Mouse (Mus musculus): ENCODE measurements around the gene Iqschfp.

GRCm38 (mm10) chr3:68477478-68477877 lies 585.4 kb downstream of the Iqschfp start:
- TF ChIP-seq GATA1 (IDR thresholded peaks at IDR 0.05; ENCODE audit: borderline replicate concordance, low read length) (no peak), FLI1 (IDR thresholded peaks at IDR 0.05; ENCODE audit: low read length) (no peak)

Data from megakaryocyte, embryonic 14.5 days (primary cell).